ENCODE assay signal across 14 mouse cellular contexts in the genomic region with DNA sequence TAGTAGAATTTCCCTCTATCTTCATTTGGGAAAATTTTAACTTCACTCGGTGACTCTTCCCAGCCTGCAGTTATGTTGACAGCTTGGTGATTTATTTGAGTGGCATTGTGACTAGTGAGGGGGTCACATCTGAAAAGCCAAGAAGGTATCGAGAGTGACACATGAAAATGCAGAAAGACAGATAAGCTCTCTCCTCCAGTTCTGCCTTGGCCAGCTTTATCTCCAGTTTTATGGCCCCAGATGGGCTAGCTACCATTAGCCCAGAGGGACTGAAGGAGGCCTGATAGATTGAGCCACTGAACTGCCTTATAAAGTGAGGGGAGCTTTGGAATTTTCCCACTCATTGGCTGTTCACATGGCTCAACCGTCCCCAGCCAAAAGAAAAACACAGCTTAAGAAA.
DNase-seq lines count a peak whose midpoint lies in the region; ATAC-seq and TF ChIP-seq lines count a peak whose summit lies in the region.
"Had no signal": no experiment of that assay in that cellular context is flagged by ENCODE, and none has a peak within 500 bp of the region (broad histone marks: within the 10 kb centered on the region; RNA-seq: fewer than 3 reads in every experiment).

No protein-coding gene starts in this region.

- intact Hi-C loops in heart, postnatal 14 days (cut with DNase I): no loop called here
- intact Hi-C loops in left cerebral cortex, adult 2 months (cut with DNase I): no loop called here

- WGBS in heart, embryonic 12.5 days: 12% methylated on average over 3 of the region's 3 CpGs
- WGBS in liver, embryonic 16.5 days (ENCODE audit: insufficient replicate concordance): 13% methylated on average over 3 of the region's 3 CpGs

- TF ChIP-seq CTCF in left cerebral cortex, adult 2 months (IDR thresholded peaks at IDR 0.05): no peak

- H3K4me2 ChIP-seq in heart, embryonic 12.5 days: no peak overlapping the region
- H3K4me2 ChIP-seq in liver, embryonic 16.5 days (ENCODE audit: low read depth, low read length): peak overlapping the region; percentile 31
- H3K4me2 ChIP-seq: embryonic facial prominence, embryonic 15.5 days had no signal

- H3K4me1 ChIP-seq in heart, embryonic 12.5 days (replicated peaks): peaks cover 29% of the 10 kb centered on the region
- peaks cover 27% of the 10 kb centered on the region for H3K4me1 ChIP-seq in liver, embryonic 16.5 days (ENCODE audit: control insufficient read depth, low read depth, low read length)
- H3K4me1 ChIP-seq: embryonic facial prominence, embryonic 15.5 days had no signal

- H3K27ac ChIP-seq in heart, embryonic 12.5 days (ENCODE audit: poor library complexity, severe bottlenecking): no peak overlapping the region
- peak overlapping the region; percentile 78 for H3K27ac ChIP-seq in liver, embryonic 16.5 days (ENCODE audit: low read length)
- H3K27ac ChIP-seq in left cerebral cortex, adult 2 months: no peak overlapping the region
- H3K27ac ChIP-seq: embryonic facial prominence, embryonic 15.5 days had no signal

- peaks cover 12% of the 10 kb centered on the region for H3K27me3 ChIP-seq in heart, embryonic 12.5 days (replicated peaks)
- H3K27me3 ChIP-seq in liver, embryonic 16.5 days (ENCODE audit: control insufficient read depth, insufficient read depth, low read depth, low read length): no peaks in the 10 kb centered on the region
- H3K27me3 ChIP-seq: embryonic facial prominence, embryonic 15.5 days had no signal

- DNase-seq in heart, postnatal 14 days: no peak
- peak; percentile 61 for DNase-seq in MEL-GATA-1-ER (ENCODE audit: extremely low read depth, low read depth)
- peak; percentile 11 for DNase-seq in embryo, embryonic 9.5 days (ENCODE audit: extremely low spot score)
- DNase-seq in T-cell, adult 2 months (ENCODE audit: low spot score): no peak
- DNase-seq in left cerebral cortex, adult 2 months (ENCODE audit: extremely low spot score in 1 of 2, low spot score in 2 of 2): no peak
- no peak for DNase-seq in cerebellum, adult 11-12 months
- DNase-seq: adrenal gland, adult 8-10 months; cerebellum, adult 2 months; right cerebral cortex, postnatal 25 days had no signal

- H3K9me3 ChIP-seq in heart, embryonic 12.5 days (replicated peaks): no peaks in the 10 kb centered on the region
- no peaks in the 10 kb centered on the region for H3K9me3 ChIP-seq in liver, embryonic 16.5 days (replicated peaks; ENCODE audit: control insufficient read depth, low read length)
- H3K9me3 ChIP-seq: embryonic facial prominence, embryonic 15.5 days had no signal

- no peak overlapping the region for H3K4me3 ChIP-seq in heart, embryonic 12.5 days
- no peak overlapping the region for H3K4me3 ChIP-seq in liver, embryonic 16.5 days (ENCODE audit: low read depth, low read length)
- H3K4me3 ChIP-seq in left cerebral cortex, adult 2 months: no peak overlapping the region
- H3K4me3 ChIP-seq: embryonic facial prominence, embryonic 15.5 days had no signal

- no peaks in the 10 kb centered on the region for H3K36me3 ChIP-seq in heart, embryonic 12.5 days
- H3K36me3 ChIP-seq in liver, embryonic 16.5 days (ENCODE audit: control insufficient read depth, insufficient read depth): no peaks in the 10 kb centered on the region
- H3K36me3 ChIP-seq: embryonic facial prominence, embryonic 15.5 days had no signal

- no peak overlapping the region for H3K9ac ChIP-seq in heart, embryonic 12.5 days
- no peak overlapping the region for H3K9ac ChIP-seq in liver, embryonic 16.5 days (ENCODE audit: low read depth, low read length)
- H3K9ac ChIP-seq: embryonic facial prominence, embryonic 15.5 days had no signal

- ATAC-seq in heart, embryonic 12.5 days (ENCODE audit: insufficient number of reproducible peaks, low FRiP score): peak; percentile 75
- peak; percentile 95 for ATAC-seq in liver, embryonic 16.5 days (ENCODE audit: low read depth)
- ATAC-seq: lung, postnatal 0 days; midbrain, embryonic 16.5 days had no signal

Comparison
In these comparisons a context has a peak if more than half of its experiments do, and no peak if none do; other contexts are left out.
1. DNase-seq: peak in MEL-GATA-1-ER (single experiment) and embryo, embryonic 9.5 days (single experiment); none in heart, postnatal 14 days (0 of 2), T-cell, adult 2 months (single experiment), left cerebral cortex, adult 2 months (0 of 2) and cerebellum, adult 11-12 months (single experiment).